Mouse (Mus musculus) heart, postnatal 0 days (tissue): ENCODE data around the gene Ccni. TPM values are rescaled to one million over a fixed set of nuclear protein-coding genes. Genes with fewer than 3 reads are reported as not detected.

Source experiments
- ATAC-seq: fragments of 200-750 bp; cut with Nextera tagmentation; 2 replicates; pipeline ENCODE4 v1.8.0; 2017; ENCODE audit warnings: low read depth, moderate number of reproducible peaks, moderate library complexity; ENCODE audit not compliant: insufficient read depth
- DNase-seq: peaks from one replicate; pipeline ENCODE4 v3.0.0-alpha.2; 2016; ENCODE audit warnings: low spot score
- H3K27ac ChIP-seq: fragments of 300-500 bp; sonication (generic); 2 replicates; pipeline ENCODE4 v1.5.1; 2014; ENCODE audit warnings: low read depth, mild to moderate bottlenecking
- H3K27me3 ChIP-seq: fragments of 300-500 bp; sonication (generic); 2 replicates; pipeline ENCODE4 v1.6.1; 2014; ENCODE audit warnings: low read length, mixed read lengths; ENCODE audit not compliant: control insufficient read depth, insufficient read depth
- H3K36me3 ChIP-seq: fragments of 300-500 bp; sonication (generic); replicated peaks from 2 replicates; pipeline ENCODE4 v1.6.1; 2014; ENCODE audit warnings: low read length, mixed read lengths; ENCODE audit not compliant: control insufficient read depth, insufficient read depth
- H3K4me1 ChIP-seq: fragments of 300-500 bp; sonication (generic); 2 replicates; pipeline ENCODE4 v1.6.1; 2014; ENCODE audit warnings: antibody characterized with exemption; ENCODE audit not compliant: control insufficient read depth, insufficient read depth
- H3K4me2 ChIP-seq: fragments of 300-500 bp; sonication (generic); 2 replicates; pipeline ENCODE4 v1.6.1; 2014; ENCODE audit warnings: low read depth, mild to moderate bottlenecking, low read length, moderate library complexity
- H3K4me3 ChIP-seq: fragments of 300-500 bp; sonication (generic); 2 replicates; pipeline ENCODE4 v1.5.1; 2014; ENCODE audit warnings: low read depth, low read length
- H3K9ac ChIP-seq: fragments of 300-500 bp; sonication (generic); replicated peaks from 2 replicates; pipeline ENCODE4 v1.6.1; 2014; ENCODE audit warnings: low read depth, low read length, mixed read lengths
- H3K9me3 ChIP-seq: fragments of 300-500 bp; sonication (generic); replicated peaks from 2 replicates; pipeline ENCODE4 v1.6.1; 2016; ENCODE audit warnings: low read length; ENCODE audit not compliant: control insufficient read depth
- CTCF ChIP-seq: IDR thresholded peaks from 2 replicates; pipeline ENCODE4 v1.5.1; 2016; ENCODE audit warnings: antibody characterized with exemption, control low read depth, low read depth
- EP300 ChIP-seq: IDR thresholded peaks from 2 replicates; pipeline ENCODE4 v1.6.1; 2016; ENCODE audit warnings: antibody characterized with exemption, low read depth
- WGBS: fragments of 180-500 bp; shearing (Covaris S2); extraction: QIAGEN DNeasy Blood & Tissue Kit; methylation state at CpG from one replicate; pipeline ENCODE4 v1.1.7; 2014; 5-methylcytosine and 5-hydroxymethylcytosine counted together
- polyA plus RNA-seq: library from polyadenylated mRNA; unstranded; fragments of >200 nt; fragmentation: Nextera tagmentation; extraction: Ambion mirVana; gene quantifications from 2 replicates; pipeline ENCODE4 v1.2.1, GENCODE M21; 2015
- total RNA-seq: library from RNA; depleted of rRNA; stranded (reverse); fragments of >200 nt; gene quantifications from 2 replicates; pipeline ENCODE4 v1.2.3, GENCODE M21; 2014; ENCODE audit warnings: low replicate concordance

Gene Ccni
- total and polyA plus RNA-seq, 2 experiments from 2014 or later: 87.5 to 210 TPM

DNA sequence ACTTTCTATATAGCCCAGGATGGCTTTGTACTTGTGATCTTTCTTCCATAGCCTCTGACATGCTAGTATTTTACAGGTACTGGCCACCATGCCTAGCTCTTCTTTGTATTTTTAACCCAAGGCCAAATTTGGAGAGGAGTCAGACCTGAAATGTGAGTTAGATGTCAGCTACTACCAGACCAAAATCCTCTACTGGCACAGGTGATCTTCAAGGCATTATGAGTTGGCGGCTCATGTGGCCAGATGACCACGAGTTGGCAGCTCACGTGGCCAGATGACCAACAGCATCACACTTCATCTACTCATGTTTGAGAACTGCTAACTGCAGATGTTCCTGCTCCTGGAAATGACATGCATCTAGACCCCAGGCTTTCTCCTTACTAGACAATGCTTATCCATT, 12.1 kb upstream of the Ccni start:
- no peaks in the 10 kb centered on the region for H3K27me3 ChIP-seq
- no peaks in the 10 kb centered on the region for H3K4me1 ChIP-seq
- ATAC-seq (no peak), DNase-seq (no peak)
- no peaks in the 10 kb centered on the region for H3K9me3 ChIP-seq
- no peaks in the 10 kb centered on the region for H3K36me3 ChIP-seq
- H3K4me2 ChIP-seq: no peak overlapping the region
- 71% methylated on average over 3 of the region's 3 CpGs for WGBS
- H3K27ac ChIP-seq: no peak overlapping the region
- no peak overlapping the region for H3K4me3 ChIP-seq
- H3K9ac ChIP-seq: no peak overlapping the region
- TF ChIP-seq CTCF (no peak), EP300 (no peak)

GRCm38 (mm10) chr5:93207555-93207954, 1.3 kb upstream of the Ccni start:
- H3K36me3 ChIP-seq: no peaks in the 10 kb centered on the region
- no peak for DNase-seq
- H3K4me2 ChIP-seq: peak overlapping the region; percentile 65; the same call in 1 of the 2 replicates
- no peak overlapping the region for H3K4me3 ChIP-seq
- no peak overlapping the region for H3K9ac ChIP-seq
- H3K4me1 ChIP-seq: peaks cover 4% of the 10 kb centered on the region; the same call in 1 of the 2 replicates
- ATAC-seq: no peak
- no peaks in the 10 kb centered on the region for H3K9me3 ChIP-seq
- H3K27ac ChIP-seq: peak overlapping the region; percentile 90; the same call in 1 of the 2 replicates
- WGBS: 85% methylated on average over 1 of the region's 1 CpGs
- H3K27me3 ChIP-seq: no peaks in the 10 kb centered on the region
- TF ChIP-seq CTCF (no peak), EP300 (no peak)

- Histone ChIP-seq H3K27ac (peak overlapping the region; percentile 90), H3K36me3 (peaks cover under 1% of the 10 kb centered on the region; the same call in 1 of the 2 replicates), H3K9ac (peak overlapping the region; percentile 22; the same call in 1 of the 2 replicates), H3K4me3 (peak overlapping the region; percentile 98), H3K9me3 (no peaks in the 10 kb centered on the region), H3K4me2 (peak overlapping the region; percentile 65), H3K27me3 (no peaks in the 10 kb centered on the region), H3K4me1 (peaks cover 4% of the 10 kb centered on the region; the same call in 1 of the 2 replicates)
- WGBS: 1% methylated on average over 6 of the region's 6 CpGs
- DNase-seq (no peak), ATAC-seq (peak; percentile 2; the same call in 1 of the 2 replicates)
- TF ChIP-seq CTCF (no peak), EP300 (no peak)
Measured at GRCm38 (mm10) chr5:93207006-93207348, 682 bp upstream of the Ccni start.

- Histone ChIP-seq H3K27me3 (no peaks in the 10 kb centered on the region), H3K27ac (peak overlapping the region; percentile 90), H3K4me3 (peak overlapping the region; percentile 98), H3K9me3 (no peaks in the 10 kb centered on the region), H3K36me3 (peaks cover 13% of the 10 kb centered on the region), H3K9ac (peak overlapping the region; percentile 91), H3K4me1 (peaks cover 4% of the 10 kb centered on the region; the same call in 1 of the 2 replicates), H3K4me2 (peak overlapping the region; percentile 81)
- ATAC-seq (peak; percentile 54), DNase-seq (peak; percentile 28)
- TF ChIP-seq EP300: no peak
- no peak for TF ChIP-seq CTCF
- WGBS: 0% methylated on average over 34 of the region's 63 CpGs
Measured at GRCm38 (mm10) chr5:93205371-93206108, 755 bp downstream of the Ccni start.

GRCm38 (mm10) chr5:93201181-93201580, 5.1 kb downstream of the Ccni start:
- TF ChIP-seq EP300 (no peak), CTCF (no peak)
- H3K9ac ChIP-seq: no peak overlapping the region
- H3K9me3 ChIP-seq: no peaks in the 10 kb centered on the region
- H3K4me1 ChIP-seq: peaks cover 14% of the 10 kb centered on the region
- no peak overlapping the region for H3K4me3 ChIP-seq
- peaks cover 40% of the 10 kb centered on the region for H3K36me3 ChIP-seq
- 82% methylated on average over 1 of the region's 1 CpGs for WGBS
- H3K4me2 ChIP-seq: no peak overlapping the region
- no peaks in the 10 kb centered on the region for H3K27me3 ChIP-seq
- H3K27ac ChIP-seq: no peak overlapping the region
- ATAC-seq: no peak
- DNase-seq: no peak
